Mouse (Mus musculus) lung, adult 2 months (tissue): ENCODE measurements around the gene Olfr373.

Source experiments
- CTCF ChIP-seq: fragments of 200-500 bp; IDR thresholded peaks from 2 replicates; pipeline ENCODE4 v1.5.1; 2011; ENCODE audit warnings: mild to moderate bottlenecking, low read length, control low read depth; ENCODE audit not compliant: insufficient read depth
- POLR2A ChIP-seq: fragments of 200-500 bp; IDR thresholded peaks from 2 replicates; pipeline ENCODE4 v1.6.1; 2011; ENCODE audit warnings: low read depth, mild to moderate bottlenecking, control low read depth, low read length, borderline replicate concordance; ENCODE audit errors: extremely low read depth

GRCm38 (mm10) chr8:72133507-72133906 lies 50.5 kb downstream of the Olfr373 start:
- TF ChIP-seq CTCF, result no peak
- no peak for TF ChIP-seq POLR2A
